21 mouse cellular contexts compared by ENCODE assay signal in genomic region chr4:153727273-153727672, GRCm38 (mm10).
"Had no signal": no experiment of that assay in that cellular context is flagged by ENCODE, and none has a peak within 500 bp of the region (broad histone marks: within the 10 kb centered on the region; RNA-seq: fewer than 3 reads in every experiment).

No protein-coding gene starts in this region.

- DNase-seq: liver, postnatal 0 days; lung, adult 2 months; lung, postnatal 14 days; lung, postnatal 36 days; midbrain, embryonic 14.5 days; retina, postnatal 1 day; right cerebral cortex, adult 18-20 months; right cerebral cortex, postnatal 25 days; right cerebral cortex, postnatal 4 days; spleen, adult 18-20 months; thymus, adult 18-20 months; thymus, postnatal 14 days; thymus, postnatal 36 days had no signal

- H3K9me3 ChIP-seq: lung, embryonic 15.5 days; neural tube, embryonic 13.5 days; neural tube, embryonic 15.5 days had no signal

- H3K9ac ChIP-seq: liver, postnatal 0 days; lung, embryonic 15.5 days; neural tube, embryonic 13.5 days; neural tube, embryonic 15.5 days had no signal

- H3K36me3 ChIP-seq: lung, embryonic 15.5 days; neural tube, embryonic 13.5 days; neural tube, embryonic 15.5 days had no signal

- H3K27me3 ChIP-seq: lung, embryonic 15.5 days; neural tube, embryonic 13.5 days; neural tube, embryonic 15.5 days had no signal

- H3K4me3 ChIP-seq: lung, embryonic 15.5 days; myocyte; neural tube, embryonic 13.5 days; neural tube, embryonic 15.5 days had no signal

- H3K4me2 ChIP-seq: lung, embryonic 15.5 days; midbrain, embryonic 11.5 days; neural tube, embryonic 13.5 days; neural tube, embryonic 15.5 days had no signal

- ATAC-seq: liver, postnatal 0 days; lung, postnatal 0 days; midbrain, embryonic 16.5 days had no signal

- H3K4me1 ChIP-seq: lung, embryonic 15.5 days had no signal

- H3K27ac ChIP-seq: lung, embryonic 15.5 days; macrophage; neural tube, embryonic 13.5 days; neural tube, embryonic 15.5 days had no signal
